Mouse (Mus musculus) embryonic fibroblast, embryonic 13.5 days (primary cell): ENCODE data around the gene Chaf1a.

Source experiments
- CTCF ChIP-seq: IDR thresholded peaks from 2 replicates; pipeline ENCODE4 v1.5.1; 2011; ENCODE audit warnings: mild to moderate bottlenecking, control low read depth, low read length, moderate library complexity, borderline replicate concordance; ENCODE audit not compliant: insufficient read depth
- POLR2A ChIP-seq: IDR thresholded peaks from 2 replicates; pipeline ENCODE4 v1.6.1; 2011; ENCODE audit warnings: low read depth, mild to moderate bottlenecking, control low read depth, low read length, moderate library complexity

DNA sequence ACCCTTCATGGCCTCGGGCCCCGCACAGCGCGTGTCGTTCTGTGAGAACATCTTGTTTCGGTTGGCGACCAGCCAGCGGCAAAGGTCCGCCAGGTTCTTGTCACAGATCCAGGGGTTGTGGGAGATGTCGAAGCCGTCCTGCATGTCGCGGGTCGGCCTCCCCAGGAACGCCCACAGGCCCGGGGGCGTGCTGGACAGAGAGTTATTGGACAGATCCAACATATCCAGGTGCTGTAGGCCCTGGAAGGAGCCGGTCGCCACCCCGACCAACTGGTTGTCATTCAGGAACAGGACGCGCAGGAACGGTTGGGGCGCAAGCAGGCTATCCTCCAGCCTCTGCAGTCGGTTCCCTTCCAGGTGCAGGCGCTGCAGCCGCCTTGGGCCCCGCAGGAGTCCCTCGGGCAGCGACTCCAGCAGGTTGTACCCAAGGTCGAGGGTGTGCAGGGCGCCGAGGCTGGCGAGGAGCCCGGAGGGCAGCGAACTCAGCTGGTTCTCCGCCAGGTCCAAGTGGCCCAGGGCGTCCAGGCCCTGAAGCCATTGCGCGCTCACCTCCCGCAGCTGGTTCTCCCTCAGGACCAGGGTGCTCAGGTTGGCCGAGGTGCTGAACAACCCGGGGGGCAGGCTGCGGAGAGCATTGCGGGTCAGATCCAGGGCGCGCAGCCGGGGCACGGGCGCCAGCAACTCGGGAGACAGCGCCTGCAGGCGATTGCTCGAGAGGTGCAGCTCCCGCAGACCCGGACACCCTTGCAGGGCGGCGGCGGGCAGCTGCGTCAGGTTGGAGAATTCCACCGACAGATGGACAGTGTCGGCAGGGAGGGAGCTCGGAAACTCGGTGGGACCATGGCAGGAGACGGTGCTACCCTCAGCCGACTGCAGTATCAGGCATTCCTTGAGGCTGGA, 80.0 kb downstream of the Chaf1a start:
- TF ChIP-seq POLR2A (no peak), CTCF (no peak)
